10 mouse cellular contexts compared by ENCODE assay signal in the genomic region with DNA sequence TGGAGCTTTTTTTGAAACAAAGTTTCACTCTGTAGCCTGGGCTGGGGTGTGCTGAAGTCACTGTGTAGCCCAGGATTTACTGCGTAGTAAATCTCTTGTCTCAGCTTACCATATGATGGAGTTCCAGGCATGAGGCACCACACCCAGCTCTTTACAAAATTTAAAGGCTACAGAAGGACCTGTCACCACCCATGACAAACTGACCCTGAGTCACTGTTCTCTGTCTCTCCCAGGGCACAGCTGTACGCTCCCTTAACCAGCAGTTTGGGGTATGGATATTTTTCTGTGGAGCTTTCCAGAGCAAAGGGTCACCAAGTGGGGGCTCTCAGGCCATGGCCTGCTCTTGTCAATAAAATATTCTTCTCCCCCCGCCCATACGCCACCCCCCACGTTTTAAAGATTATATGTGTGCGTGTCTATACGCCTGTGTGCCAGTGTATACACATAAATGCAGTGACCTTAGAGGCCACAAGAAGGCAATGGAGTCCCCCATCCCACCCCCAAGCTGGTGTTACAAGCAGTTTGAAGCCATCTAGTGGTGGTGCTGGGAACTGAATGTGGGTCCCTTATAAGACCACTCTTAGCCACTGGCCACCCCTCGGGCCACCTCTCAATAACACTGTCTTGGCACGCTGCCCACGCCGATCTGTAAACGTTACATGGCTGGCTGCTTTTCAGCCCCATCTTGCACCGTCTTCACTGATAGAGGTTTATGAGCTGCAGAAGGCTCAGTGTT. TPM values are rescaled to one million over a fixed set of nuclear protein-coding genes. Genes with fewer than 3 reads are reported as not detected.
A peak's percentile ranks its signal among the peaks of the same experiment; 100 is the strongest.
DNase-seq lines count a peak whose midpoint lies in the region; ATAC-seq and TF ChIP-seq lines count a peak whose summit lies in the region.
"Had no signal": no experiment of that assay in that cellular context is flagged by ENCODE, and none has a peak within 500 bp of the region (broad histone marks: within the 10 kb centered on the region; RNA-seq: fewer than 3 reads in every experiment).

No protein-coding gene starts in this region.

- WGBS in hindbrain, embryonic 14.5 days = 56% methylated on average over 13 of the region's 13 CpGs
- 49% methylated on average over 13 of the region's 13 CpGs for WGBS in hindbrain, embryonic 16.5 days
- 59% methylated on average over 13 of the region's 13 CpGs for WGBS in midbrain, embryonic 14.5 days

- no peaks in the 10 kb centered on the region for H3K79me3 ChIP-seq in C2C12 (ENCODE audit: low read depth)

- peak overlapping the region; percentile 13 for H3ac ChIP-seq in C2C12 (ENCODE audit: control insufficient read depth, insufficient read length, low read depth)

- H3K4me2 ChIP-seq in hindbrain, embryonic 14.5 days (replicated peaks) = no peak overlapping the region
- H3K4me2 ChIP-seq in hindbrain, embryonic 16.5 days (ENCODE audit: low read length) = no peak overlapping the region
- H3K4me2 ChIP-seq in midbrain, embryonic 14.5 days (ENCODE audit: low read length) = no peak overlapping the region
- H3K4me2 ChIP-seq: embryonic facial prominence, embryonic 13.5 days had no signal

- H3K79me2 ChIP-seq in C2C12 (ENCODE audit: control insufficient read depth, insufficient read depth) = no peaks in the 10 kb centered on the region

- peak; percentile 52 for DNase-seq in hindbrain, embryonic 14.5 days (ENCODE audit: low spot score)
- peak; percentile 7 for DNase-seq in adipocyte (ENCODE audit: low spot score)
- peak; percentile 60 for DNase-seq in gastrocnemius, postnatal 10 days
- DNase-seq in layer of hippocampus, adult 9-11 months = peak; percentile 18
- DNase-seq in midbrain, embryonic 14.5 days = peak; percentile 77

- no peaks in the 10 kb centered on the region for H3K4me1 ChIP-seq in hindbrain, embryonic 14.5 days (replicated peaks; ENCODE audit: control insufficient read depth, insufficient read depth, low read length)
- H3K4me1 ChIP-seq in hindbrain, embryonic 16.5 days (ENCODE audit: control insufficient read depth, insufficient read depth, low read depth, low read length) = no peaks in the 10 kb centered on the region
- no peaks in the 10 kb centered on the region for H3K4me1 ChIP-seq in midbrain, embryonic 14.5 days (ENCODE audit: control insufficient read depth, insufficient read depth, low read length)
- H3K4me1 ChIP-seq: embryonic facial prominence, embryonic 13.5 days had no signal

- no peaks in the 10 kb centered on the region for H3K27me3 ChIP-seq in hindbrain, embryonic 14.5 days (ENCODE audit: control insufficient read depth, insufficient read depth, low read length)
- no peaks in the 10 kb centered on the region for H3K27me3 ChIP-seq in hindbrain, embryonic 16.5 days (replicated peaks; ENCODE audit: control insufficient read depth, insufficient read depth, low read length)
- no peaks in the 10 kb centered on the region for H3K27me3 ChIP-seq in C2C12 (ENCODE audit: control insufficient read depth, insufficient read depth, insufficient read length)
- no peaks in the 10 kb centered on the region for H3K27me3 ChIP-seq in midbrain, embryonic 14.5 days (ENCODE audit: control insufficient read depth, insufficient read depth, low read length)
- H3K27me3 ChIP-seq: embryonic facial prominence, embryonic 13.5 days had no signal

- peak; percentile 61 for TF ChIP-seq CTCF in C2C12 (IDR thresholded peaks at IDR 0.05; ENCODE audit: control insufficient read depth, insufficient read depth, insufficient read length)

- no peak overlapping the region for H3K9ac ChIP-seq in hindbrain, embryonic 14.5 days
- no peak overlapping the region for H3K9ac ChIP-seq in hindbrain, embryonic 16.5 days (ENCODE audit: low read depth, low read length)
- no peak overlapping the region for H3K9ac ChIP-seq in midbrain, embryonic 14.5 days (replicated peaks; ENCODE audit: low read length)
- H3K9ac ChIP-seq: embryonic facial prominence, embryonic 13.5 days had no signal

- no peak overlapping the region for H3K4me3 ChIP-seq in hindbrain, embryonic 14.5 days (replicated peaks; ENCODE audit: low read length)
- no peak overlapping the region for H3K4me3 ChIP-seq in hindbrain, embryonic 16.5 days (ENCODE audit: low read length)
- H3K4me3 ChIP-seq in C2C12 (ENCODE audit: insufficient read depth, poor library complexity, severe bottlenecking) = no peak overlapping the region
- H3K4me3 ChIP-seq in midbrain, embryonic 14.5 days (replicated peaks; ENCODE audit: low read depth, low read length) = no peak overlapping the region
- H3K4me3 ChIP-seq: embryonic facial prominence, embryonic 13.5 days; megakaryocyte, embryonic 14.5 days had no signal

- ATAC-seq in hindbrain, embryonic 14.5 days (ENCODE audit: low FRiP score) = no peak
- no peak for ATAC-seq in hindbrain, embryonic 16.5 days
- ATAC-seq in midbrain, embryonic 14.5 days (ENCODE audit: low FRiP score, low TSS enrichment) = no peak
- no peak for ATAC-seq in activated CD4-positive, CD25-positive, alpha-beta regulatory T cell, adult 4 months

- H3K9me3 ChIP-seq in hindbrain, embryonic 14.5 days (ENCODE audit: control insufficient read depth, low read length) = no peaks in the 10 kb centered on the region
- no peaks in the 10 kb centered on the region for H3K9me3 ChIP-seq in hindbrain, embryonic 16.5 days (ENCODE audit: control insufficient read depth, low read length)
- no peaks in the 10 kb centered on the region for H3K9me3 ChIP-seq in midbrain, embryonic 14.5 days (ENCODE audit: control insufficient read depth, low read length)
- H3K9me3 ChIP-seq: embryonic facial prominence, embryonic 13.5 days; megakaryocyte, embryonic 14.5 days had no signal

- H3K36me3 ChIP-seq in hindbrain, embryonic 14.5 days (replicated peaks; ENCODE audit: control insufficient read depth, insufficient read depth) = no peaks in the 10 kb centered on the region
- no peaks in the 10 kb centered on the region for H3K36me3 ChIP-seq in hindbrain, embryonic 16.5 days (ENCODE audit: control insufficient read depth, insufficient read depth, low read length)
- no peaks in the 10 kb centered on the region for H3K36me3 ChIP-seq in C2C12 (ENCODE audit: control insufficient read depth, insufficient read depth)
- no peaks in the 10 kb centered on the region for H3K36me3 ChIP-seq in midbrain, embryonic 14.5 days (ENCODE audit: control insufficient read depth, insufficient read depth, low read length)
- H3K36me3 ChIP-seq: embryonic facial prominence, embryonic 13.5 days had no signal

- H3K27ac ChIP-seq in hindbrain, embryonic 14.5 days = no peak overlapping the region
- no peak overlapping the region for H3K27ac ChIP-seq in hindbrain, embryonic 16.5 days (ENCODE audit: low read depth, low read length)
- no peak overlapping the region for H3K27ac ChIP-seq in midbrain, embryonic 14.5 days (replicated peaks; ENCODE audit: low read depth, low read length)
- H3K27ac ChIP-seq: embryonic facial prominence, embryonic 13.5 days had no signal

TF ChIP-seq in C2C12, 6 proteins besides CTCF, POLR2A, EP300 and RAD21:
- TF ChIP-seq FOSL1 (IDR thresholded peaks at IDR 0.05; ENCODE audit: insufficient read depth, low read length, poor library complexity, severe bottlenecking) = peak; percentile 50
- peak; percentile 52 for TF ChIP-seq MYOD1 (IDR thresholded peaks at IDR 0.05; ENCODE audit: control insufficient read depth, insufficient read length, low read depth)
- no peak for TF ChIP-seq USF1 (IDR thresholded peaks at IDR 0.05; ENCODE audit: low read depth)
- TF ChIP-seq MAX (IDR thresholded peaks at IDR 0.05) = peak; percentile 23
- TF ChIP-seq CEBPB (IDR thresholded peaks at IDR 0.05; ENCODE audit: low read depth) = no peak

RNA-seq across cellular contexts. Expression of a gene that starts 34.8 kb away (rescaled TPM):
- 6.5 and 7.4 TPM in 2 replicates for polyA plus RNA-seq in hindbrain, embryonic 14.5 days (2014; fragmentation: Nextera tagmentation; extraction: Ambion mirVana)
- 11.4 and 13.4 TPM in 2 replicates for polyA plus RNA-seq in hindbrain, embryonic 16.5 days (2015; fragmentation: Nextera tagmentation; extraction: Ambion mirVana)
- 6.6 TPM for polyA plus RNA-seq in C2C12 (2012; fragmentation: generic; extraction: Trizol)
- total RNA-seq in gastrocnemius, postnatal 10 days (2021) = 1 to 10 TPM; 4.7 to 5.2 TPM
- 5.8 and 6.3 TPM in 2 replicates for polyA plus RNA-seq in midbrain, embryonic 14.5 days (2014; fragmentation: Nextera tagmentation; extraction: Ambion mirVana)
- polyA plus RNA-seq in activated CD4-positive, CD25-positive, alpha-beta regulatory T cell, adult 4 months (2017; shearing (Covaris generic)) = 10 to 100 TPM in 1 of 2 experiments, 1 to 10 TPM in 1; 8.8 to 11.1 TPM

RNA-seq across cellular contexts. Expression of a gene that starts 43.6 kb away (rescaled TPM):
- 0.13 and 0.22 TPM in 2 replicates for polyA plus RNA-seq in hindbrain, embryonic 14.5 days (2014; fragmentation: Nextera tagmentation; extraction: Ambion mirVana)
- 0.49 and 0.75 TPM in 2 replicates for polyA plus RNA-seq in hindbrain, embryonic 16.5 days (2015; fragmentation: Nextera tagmentation; extraction: Ambion mirVana)
- 0.02 TPM for polyA plus RNA-seq in C2C12 (2012; fragmentation: generic; extraction: Trizol)
- total RNA-seq in gastrocnemius, postnatal 10 days (2021) = not detected
- 0.08 and 0.11 TPM in 2 replicates for polyA plus RNA-seq in midbrain, embryonic 14.5 days (2014; fragmentation: Nextera tagmentation; extraction: Ambion mirVana)
- polyA plus RNA-seq in activated CD4-positive, CD25-positive, alpha-beta regulatory T cell, adult 4 months (2017; shearing (Covaris generic)) = not detected

Comparison
In these comparisons a context has a peak if more than half of its experiments do, and no peak if none do; other contexts are left out.
1. DNase-seq: peak in every context shown above with its lines; median percentile 77 in midbrain, embryonic 14.5 days; 60 in gastrocnemius, postnatal 10 days; 52 in hindbrain, embryonic 14.5 days; 18 in layer of hippocampus, adult 9-11 months; 7 in adipocyte.